Mouse (Mus musculus): Measurements from ENCODE around the gene Gm9922.

DNA sequence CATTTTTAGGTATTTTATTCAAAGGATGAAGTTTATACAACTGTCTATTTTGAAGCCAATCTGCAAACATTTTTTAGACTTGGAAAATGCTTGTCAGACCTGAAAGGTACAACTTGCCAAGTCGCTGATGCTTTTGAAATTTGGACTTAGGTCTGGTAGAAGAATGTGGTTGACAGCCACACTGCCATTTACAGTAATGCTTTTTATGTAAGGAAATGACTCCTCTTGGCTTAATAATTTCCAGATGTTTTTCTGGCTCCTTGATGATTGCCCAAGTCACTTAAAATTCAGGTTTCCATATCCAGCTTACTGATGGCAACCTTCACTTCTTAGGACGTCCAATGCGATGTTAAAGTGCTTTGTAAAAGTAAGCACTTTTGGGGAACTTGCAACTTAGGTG is 17.0 kb upstream of the Gm9922 start:
- no peak for TF ChIP-seq CTCF (IDR thresholded peaks at IDR 0.05)
- TF ChIP-seq POLR2A (IDR thresholded peaks at IDR 0.05; ENCODE audit: insufficient read depth, low read depth, low read length), result no peak
